Mouse (Mus musculus): ENCODE measurements at regions not wholly inside any gene's neighbourhood (a gene's known extent, or its start where the extent isn't known, plus 50 kb on each side); places are given as distances from the start of the nearest gene placed in this dataset.

- TF ChIP-seq CTCF (IDR thresholded peaks at IDR 0.05; ENCODE audit: control insufficient read depth, insufficient read depth, insufficient replicate concordance, low read depth, low read length) (no peak), POLR2A (IDR thresholded peaks at IDR 0.05; ENCODE audit: control insufficient read depth, low read depth, low read length) (no peak)
Observed at GRCm38 (mm10) chr14:100627523-100627922, 343.0 kb upstream of the Klf12 start.

Measured in testis, adult 2 months (tissue).